Mouse (Mus musculus) spleen, adult 12 weeks (tissue): Measurements from ENCODE around the gene Rpl3.

Source experiments
- DNase-seq: peaks from one replicate; pipeline ENCODE4 v3.0.0; 2022; ENCODE audit warnings: low spot score

The Rpl3 gene

DNA sequence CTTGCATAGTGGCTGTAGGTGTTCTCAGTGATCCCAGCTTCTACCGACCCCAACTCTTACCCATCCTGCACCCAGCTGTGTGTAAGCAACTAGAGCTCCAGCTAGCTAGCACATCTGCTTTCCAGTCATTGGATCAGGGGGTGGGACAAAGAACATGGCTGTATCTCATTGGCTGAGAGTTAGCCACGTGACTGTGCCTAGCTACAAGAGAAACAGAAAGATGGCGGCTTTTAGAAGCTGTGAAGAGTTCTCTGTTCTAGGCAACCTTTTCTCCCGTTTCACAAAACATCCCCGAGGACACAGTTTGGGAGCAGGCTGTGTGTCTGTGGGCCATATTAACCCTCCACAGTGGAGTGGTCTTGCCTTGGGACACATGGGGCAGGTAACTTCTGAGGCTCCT is 23.6 kb upstream of the Rpl3 start:
- DNase-seq: no peak

DNA sequence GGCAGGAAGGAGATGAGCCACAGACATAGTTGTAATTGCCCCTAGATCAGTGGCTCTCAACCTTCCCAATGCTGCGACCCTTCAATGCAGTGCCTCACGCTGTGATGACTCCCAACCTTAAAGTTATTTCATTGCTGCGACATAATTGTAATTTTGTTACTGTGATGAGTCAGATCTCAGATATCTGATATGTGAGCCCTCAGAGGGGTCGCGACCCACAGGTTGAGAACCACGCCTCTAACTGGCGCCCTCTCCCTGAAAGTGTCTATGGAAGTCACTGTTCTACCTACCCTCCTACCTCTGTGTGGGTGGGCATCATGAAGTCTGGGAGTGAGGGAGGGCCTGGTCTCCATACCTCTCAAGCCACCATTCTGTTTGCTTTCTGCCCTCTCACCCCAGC is 22.7 kb upstream of the Rpl3 start:
- DNase-seq: no peak

DNA sequence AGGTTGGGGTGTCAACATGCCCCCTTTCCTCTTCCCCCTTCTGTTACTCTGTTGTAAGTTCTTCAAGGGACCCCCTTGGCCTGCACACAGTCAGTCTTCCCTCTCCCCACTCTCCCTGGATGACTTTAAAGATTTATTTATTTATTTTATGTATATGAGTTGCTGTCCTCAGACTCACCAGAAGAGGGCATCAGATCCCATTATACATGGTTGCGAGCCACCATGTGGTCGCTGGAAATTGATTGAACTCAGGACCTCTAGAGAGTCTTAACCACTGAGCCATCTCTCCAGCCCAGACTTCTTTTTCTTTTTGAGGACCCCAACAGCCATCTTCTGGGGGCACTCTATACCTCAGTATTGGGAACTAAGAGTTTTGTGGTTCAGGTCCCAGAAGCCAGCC is 20.8 kb upstream of the Rpl3 start:
- DNase-seq: no peak

GRCm38 (mm10) chr15:80111436-80111835 is 19.8 kb upstream of the Rpl3 start:
- no peak for DNase-seq

GRCm38 (mm10) chr15:80107575-80107974 is 15.9 kb upstream of the Rpl3 start:
- no peak for DNase-seq

GRCm38 (mm10) chr15:80107143-80107542 is 15.5 kb upstream of the Rpl3 start:
- DNase-seq: no peak

- DNase-seq: no peak
Observed at GRCm38 (mm10) chr15:80105490-80106410, 14.1 kb upstream of the Rpl3 start.

- DNase-seq: no peak
Observed at GRCm38 (mm10) chr15:80102495-80102894, 10.8 kb upstream of the Rpl3 start.

GRCm38 (mm10) chr15:80101503-80101902 is 9.8 kb upstream of the Rpl3 start:
- no peak for DNase-seq

GRCm38 (mm10) chr15:80100871-80101270 is 9.2 kb upstream of the Rpl3 start:
- DNase-seq: no peak

DNA sequence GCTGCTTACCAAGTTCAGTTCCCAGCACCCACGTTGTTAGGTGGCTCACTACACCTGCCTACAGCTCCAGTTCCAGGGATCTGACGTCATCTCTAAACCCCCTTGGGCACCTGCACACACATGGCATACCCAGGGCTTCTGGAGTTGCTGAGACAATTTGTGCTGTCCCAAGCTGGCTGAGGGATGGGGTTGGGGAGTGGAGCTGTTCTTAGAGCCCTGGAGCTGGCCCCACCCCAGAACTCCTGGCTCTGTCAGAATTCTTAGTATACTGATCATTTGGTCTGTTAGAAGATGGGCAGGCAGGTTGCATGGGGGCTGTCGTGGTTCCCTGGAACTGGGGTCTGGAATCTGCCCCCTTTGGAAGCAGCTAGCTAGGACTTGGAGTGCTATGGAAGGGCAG is 8.5 kb upstream of the Rpl3 start:
- no peak for DNase-seq

DNA sequence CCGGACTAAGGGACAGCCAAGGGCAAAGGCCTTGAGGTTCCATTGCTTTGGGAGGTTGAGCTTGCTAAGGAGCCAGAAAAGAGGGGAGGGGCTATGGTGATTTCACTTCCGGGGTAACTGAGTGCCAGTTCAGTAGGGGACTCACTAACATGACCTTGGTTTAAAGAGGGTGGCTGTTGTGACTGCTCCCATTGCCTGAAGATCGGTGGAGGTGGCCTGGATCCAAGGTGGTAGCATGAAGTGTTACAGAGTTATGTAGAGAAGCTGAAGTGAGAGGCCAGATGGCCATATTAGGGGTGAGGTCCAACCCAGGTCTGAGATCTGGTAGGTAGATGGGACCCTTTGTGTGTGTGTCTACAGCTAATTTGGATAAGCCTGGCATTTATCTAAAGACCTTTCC is 7.8 kb upstream of the Rpl3 start:
- DNase-seq: no peak

DNA sequence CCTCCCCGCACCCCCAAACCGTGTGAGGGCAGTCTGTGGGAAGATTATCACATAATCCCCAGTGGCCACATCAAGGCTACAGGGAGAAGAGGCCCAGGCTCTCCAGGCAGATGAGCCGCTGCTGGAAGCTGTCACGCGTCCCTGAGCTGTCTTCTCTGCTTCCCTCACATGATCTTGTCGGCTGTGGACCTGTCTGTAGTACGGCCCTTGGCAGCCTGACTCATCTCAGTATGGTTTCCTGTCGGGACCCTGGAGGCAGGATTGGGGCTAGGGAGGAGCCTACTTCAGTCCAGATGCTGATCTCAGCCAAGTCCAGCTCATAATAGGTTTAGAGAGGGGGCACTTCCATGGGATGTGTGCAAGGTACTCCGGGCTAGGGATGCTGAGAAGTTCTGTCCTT is 7.1 kb upstream of the Rpl3 start:
- DNase-seq: no peak

DNA sequence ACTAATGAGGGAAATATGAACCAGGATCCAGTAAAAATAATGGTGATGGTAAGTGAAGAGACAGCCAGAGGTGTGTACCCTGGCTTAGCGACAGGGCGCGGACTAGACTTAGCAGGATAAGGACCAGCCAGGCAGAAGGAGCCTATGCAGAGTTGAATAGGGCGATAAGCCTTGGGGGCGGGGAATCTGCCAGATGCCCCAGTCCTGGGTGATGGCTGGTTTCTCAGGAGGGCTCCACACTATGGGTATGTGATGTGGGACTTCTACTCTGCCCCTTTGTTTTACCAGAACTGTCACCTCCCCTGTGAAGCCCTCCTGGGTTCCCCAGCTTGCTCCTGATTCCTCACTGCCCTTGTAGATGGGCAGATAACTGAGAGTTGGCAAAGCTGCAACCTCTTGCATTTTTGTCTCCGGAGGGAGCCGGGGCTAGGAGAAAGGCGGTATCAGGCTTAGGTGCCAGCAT is 6.4 kb upstream of the Rpl3 start:
- peak; percentile 71 for DNase-seq

DNA sequence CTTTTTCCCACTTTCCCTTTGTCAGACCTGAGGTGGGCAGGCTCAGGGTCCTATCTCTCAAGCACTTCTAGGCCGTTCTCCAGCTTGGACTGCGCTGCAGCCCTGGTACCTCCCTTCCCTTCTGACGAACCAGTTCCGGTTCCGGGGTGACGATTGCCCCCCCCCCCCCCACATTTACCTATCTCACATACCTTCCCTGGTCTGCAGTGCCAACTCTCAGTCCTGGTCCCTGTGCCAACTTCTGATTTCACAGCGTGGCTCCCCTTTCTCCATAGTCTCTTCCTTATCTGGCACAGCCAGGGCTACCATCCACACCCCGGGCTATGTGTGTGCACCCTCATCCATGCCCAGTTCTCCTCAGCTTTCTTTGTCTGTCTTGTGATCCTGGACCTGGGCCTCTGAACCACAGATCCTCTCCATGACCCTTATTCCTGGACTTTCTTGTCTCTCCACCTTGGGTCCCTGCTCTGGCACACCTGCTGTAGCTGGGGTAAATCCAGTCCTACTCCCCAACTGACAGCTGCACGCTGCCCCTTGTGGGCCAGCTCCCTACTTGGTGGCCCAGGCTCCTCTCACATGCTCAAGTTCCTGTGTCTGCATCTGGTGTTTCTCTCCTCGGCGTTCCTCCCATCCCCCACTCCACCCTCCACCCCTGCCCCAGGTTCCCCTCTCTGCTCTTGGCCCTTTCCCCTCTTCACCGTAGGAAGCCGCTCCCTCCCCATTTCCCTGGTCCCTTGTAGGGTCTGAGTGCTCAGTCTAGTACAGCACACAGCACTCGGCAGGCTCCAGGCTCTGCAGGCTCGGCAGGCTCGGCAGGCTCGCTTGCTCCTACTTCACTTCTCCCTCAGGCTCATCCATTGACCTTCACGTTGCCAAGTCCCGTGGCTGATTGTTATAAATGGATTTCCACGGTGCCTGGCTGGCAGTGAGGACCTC is 5.5 kb upstream of the Rpl3 start:
- peak; percentile 57 for DNase-seq

DNA sequence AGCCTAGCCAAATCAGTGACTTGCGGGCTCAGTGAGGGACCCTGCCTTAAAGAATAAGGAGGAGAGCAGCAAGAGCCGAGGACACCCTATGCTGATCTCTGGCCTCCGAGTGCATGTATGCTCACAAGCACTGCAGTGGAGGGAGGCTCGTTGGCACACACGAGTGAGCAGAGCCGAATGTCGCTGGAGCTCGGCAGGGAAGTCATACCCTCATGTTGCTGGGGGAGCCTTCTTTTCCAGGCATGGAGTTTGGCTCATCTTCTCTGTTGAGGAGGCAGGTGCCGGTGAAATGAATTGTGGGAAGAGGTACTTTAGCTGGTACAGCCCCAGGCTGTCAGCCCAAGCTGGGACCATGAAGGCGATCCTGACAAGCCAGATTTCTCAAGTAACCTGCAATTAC is 4.7 kb upstream of the Rpl3 start:
- no peak for DNase-seq

GRCm38 (mm10) chr15:80095596-80095995 is 3.9 kb upstream of the Rpl3 start:
- DNase-seq: no peak

DNA sequence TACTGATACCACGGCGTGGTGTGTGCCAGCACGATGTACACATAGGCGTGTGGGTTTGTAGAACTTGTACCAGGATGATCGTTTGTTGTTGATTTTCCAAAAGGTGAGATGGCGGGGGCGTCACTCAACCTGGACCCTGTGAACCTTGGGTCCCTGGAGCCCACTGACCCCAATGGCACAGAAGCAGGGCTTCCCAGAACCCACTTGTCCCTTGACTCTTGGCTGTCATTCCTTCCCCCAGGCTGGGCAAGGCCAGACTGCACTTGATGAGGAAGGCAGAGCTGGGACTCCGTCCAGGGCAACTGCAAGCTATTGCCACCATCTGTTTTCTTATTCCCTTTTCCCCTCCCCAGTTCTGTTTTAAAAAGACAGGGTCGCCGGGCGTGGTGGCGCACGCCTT is 2.5 kb upstream of the Rpl3 start:
- DNase-seq: no peak

DNA sequence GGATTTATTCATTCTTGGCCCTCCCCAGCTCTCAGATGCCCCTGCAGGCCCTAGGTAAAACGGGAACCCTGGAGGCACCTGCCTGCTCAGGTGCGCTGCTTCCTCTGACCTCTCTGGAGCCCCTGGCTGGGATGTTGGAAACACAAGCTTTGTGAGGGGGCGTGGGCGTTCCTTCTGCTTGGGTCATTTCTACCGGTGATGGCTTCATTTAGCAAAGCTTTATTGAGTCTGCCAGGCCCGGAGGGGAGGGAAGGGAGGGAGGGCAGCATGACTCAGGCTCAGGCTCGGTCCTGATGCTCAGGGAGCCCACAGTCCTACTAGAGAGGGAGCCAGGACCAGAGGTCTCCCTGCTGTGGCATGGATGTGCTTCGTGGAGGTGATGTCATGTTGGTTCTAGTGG is 931 bp upstream of the Rpl3 start:
- no peak for DNase-seq

DNA sequence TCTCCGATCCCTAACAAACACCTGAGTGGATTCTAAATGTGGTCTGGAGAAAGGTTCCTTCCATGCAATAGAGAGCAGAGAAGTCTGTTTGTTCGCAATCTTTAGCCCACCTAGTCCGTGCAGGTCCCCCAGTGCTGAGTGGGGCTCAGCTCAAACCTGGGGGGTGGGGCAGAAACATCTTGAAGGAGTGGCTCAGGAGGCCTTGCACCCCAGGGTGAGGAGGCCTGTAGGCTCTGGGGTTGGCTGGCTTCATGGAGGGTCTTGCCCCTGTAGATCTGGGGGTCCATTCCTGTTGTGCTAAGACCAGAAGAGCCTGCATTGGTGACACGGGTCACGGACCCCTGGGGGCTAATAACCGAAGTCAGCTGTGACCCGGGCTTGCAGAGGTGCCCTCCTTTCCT is 373 bp upstream of the Rpl3 start:
- DNase-seq: no peak

GRCm38 (mm10) chr15:80090741-80091120 is 937 bp downstream of the Rpl3 start:
- DNase-seq: no peak

DNA sequence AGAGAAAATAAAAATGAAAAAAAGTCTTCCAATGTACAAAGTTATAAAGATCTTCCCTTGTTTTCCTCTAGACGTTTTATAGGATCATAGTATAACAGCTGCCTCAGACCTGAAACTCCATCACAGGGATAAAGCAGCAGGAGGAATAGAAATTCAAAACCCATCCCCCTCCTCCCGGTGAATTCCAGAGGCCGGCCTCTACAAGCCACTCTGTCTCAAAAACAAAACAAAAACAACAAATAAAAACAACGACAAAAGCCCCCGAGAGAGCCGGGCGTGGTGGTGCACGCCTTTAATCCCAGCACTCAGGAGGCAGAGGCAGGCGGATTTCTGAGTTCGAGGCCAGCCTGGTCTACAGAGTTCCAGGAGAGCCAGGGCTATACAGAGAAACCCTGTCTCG is 1.5 kb downstream of the Rpl3 start:
- DNase-seq: no peak

DNA sequence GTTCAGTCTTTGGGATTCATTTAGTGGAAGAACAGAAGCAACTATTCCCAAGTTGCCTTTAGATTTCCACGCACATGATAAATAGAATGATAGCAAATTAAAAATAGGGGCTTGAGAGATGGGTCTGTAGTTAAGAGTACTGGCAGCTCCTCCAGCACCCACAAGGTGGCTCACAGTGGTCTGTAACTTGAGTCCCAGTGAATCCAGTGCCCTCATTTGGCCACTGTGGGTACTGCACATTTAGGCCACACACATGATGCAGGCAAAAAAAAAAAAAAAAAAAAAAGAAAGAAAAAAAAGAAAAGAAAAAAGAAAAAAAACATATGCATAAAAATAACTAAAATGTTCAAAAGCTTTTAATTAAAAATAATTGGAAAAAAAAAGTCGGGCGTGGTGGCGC is 3.0 kb downstream of the Rpl3 start:
- DNase-seq: peak; percentile 86
